Comparison of ENCODE assay signal across 17 mouse cellular contexts in genomic region chr3:128380579-128380978, GRCm38 (mm10).
"Had no signal": no experiment of that assay in that cellular context is flagged by ENCODE, and none has a peak within 500 bp of the region (broad histone marks: within the 10 kb centered on the region; RNA-seq: fewer than 3 reads in every experiment).

No protein-coding gene starts in this region.

- H3K27ac ChIP-seq: kidney, embryonic 15.5 days; limb, embryonic 12.5 days; limb, embryonic 15.5 days; liver, embryonic 14.5 days; macrophage; midbrain, embryonic 12.5 days; midbrain, embryonic 15.5 days had no signal

- H3K36me3 ChIP-seq: kidney, embryonic 15.5 days; limb, embryonic 12.5 days; limb, embryonic 15.5 days; midbrain, embryonic 12.5 days; midbrain, embryonic 15.5 days had no signal

- H3K4me3 ChIP-seq: kidney, embryonic 15.5 days; limb, embryonic 12.5 days; limb, embryonic 15.5 days; midbrain, embryonic 12.5 days; midbrain, embryonic 15.5 days had no signal

- H3K4me1 ChIP-seq: kidney, embryonic 15.5 days; limb, embryonic 12.5 days; limb, embryonic 15.5 days; midbrain, embryonic 12.5 days; midbrain, embryonic 15.5 days had no signal

- DNase-seq: kidney, adult 8-10 months; kidney, postnatal 10 days; kidney, postnatal 36 days; left cerebral cortex, postnatal 4 days; liver, postnatal 0 days; lung, embryonic 14.5 days; thymus, adult 2 months; thymus, postnatal 25 days had no signal

- H3K27me3 ChIP-seq: limb, embryonic 12.5 days; limb, embryonic 15.5 days; midbrain, embryonic 12.5 days; midbrain, embryonic 15.5 days had no signal

- H3K4me2 ChIP-seq: kidney, embryonic 15.5 days; limb, embryonic 12.5 days; limb, embryonic 15.5 days; liver, embryonic 11.5 days; lung, embryonic 14.5 days; midbrain, embryonic 12.5 days; midbrain, embryonic 15.5 days had no signal

- ATAC-seq: liver, postnatal 0 days; lung, postnatal 0 days; midbrain, embryonic 15.5 days had no signal

- H3K9me3 ChIP-seq: kidney, embryonic 15.5 days; limb, embryonic 12.5 days; limb, embryonic 15.5 days; midbrain, embryonic 12.5 days; midbrain, embryonic 15.5 days had no signal

- H3K9ac ChIP-seq: kidney, embryonic 15.5 days; limb, embryonic 12.5 days; limb, embryonic 15.5 days; liver, embryonic 14.5 days; liver, postnatal 0 days; lung, embryonic 14.5 days; midbrain, embryonic 12.5 days; midbrain, embryonic 15.5 days had no signal
